Mouse (Mus musculus) layer of hippocampus, postnatal 36 days (tissue): ENCODE results near the gene Lysmd4. TPM values are rescaled to one million over a fixed set of nuclear protein-coding genes. Genes with fewer than 3 reads are reported as not detected.

Experiments used
- DNase-seq, 2 experiments: peaks; one replicate each; pipeline ENCODE4 v3.0.0; 2022
- total RNA-seq, 2 experiments: library from RNA; stranded (reverse); gene quantifications; 2 replicates each; pipeline ENCODE4 v1.2.3; 2021

Gene Lysmd4
- total RNA-seq, 2 experiments from 2014 or later, result 32.4 to 35.2 TPM

DNA sequence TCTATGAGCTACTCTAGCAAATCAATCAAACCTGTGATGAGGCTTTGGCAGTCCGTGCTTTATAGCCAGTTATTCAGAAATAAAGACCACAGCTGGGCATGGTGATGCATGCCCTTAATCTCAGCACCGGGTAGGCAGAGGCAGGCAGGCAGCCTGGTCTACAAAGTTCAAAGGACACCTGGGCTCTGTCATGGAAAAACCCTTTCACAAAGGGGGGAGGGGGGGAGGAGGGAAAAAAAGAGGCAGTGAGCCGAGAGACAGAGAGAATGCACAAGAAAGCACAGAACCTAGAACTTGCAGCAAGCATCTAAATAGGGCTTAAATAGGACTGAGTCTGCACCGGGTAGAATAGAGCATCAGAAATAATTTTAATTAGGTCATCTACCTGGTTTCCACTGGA is 130.6 kb downstream of the Lysmd4 start:
- DNase-seq, result no peak

DNA sequence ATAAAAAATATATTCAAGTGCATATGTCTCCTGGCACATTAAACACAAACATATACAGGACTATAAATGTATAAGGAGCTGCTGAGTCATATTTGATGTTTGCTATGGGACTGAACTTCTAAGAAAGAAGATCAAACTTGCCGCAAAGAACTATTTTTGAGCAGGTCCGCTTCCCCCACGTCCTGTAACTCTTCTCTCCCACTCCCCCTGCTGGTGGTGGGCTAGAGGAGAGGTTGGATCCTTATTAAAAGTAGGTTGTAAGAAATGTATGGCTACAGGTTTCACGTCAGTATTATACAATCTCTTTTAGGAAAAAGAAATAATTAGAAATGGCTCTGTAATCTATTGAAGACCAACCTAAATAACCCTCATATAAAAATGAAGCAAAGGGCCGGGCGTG is 131.3 kb downstream of the Lysmd4 start:
- no peak for DNase-seq

DNA sequence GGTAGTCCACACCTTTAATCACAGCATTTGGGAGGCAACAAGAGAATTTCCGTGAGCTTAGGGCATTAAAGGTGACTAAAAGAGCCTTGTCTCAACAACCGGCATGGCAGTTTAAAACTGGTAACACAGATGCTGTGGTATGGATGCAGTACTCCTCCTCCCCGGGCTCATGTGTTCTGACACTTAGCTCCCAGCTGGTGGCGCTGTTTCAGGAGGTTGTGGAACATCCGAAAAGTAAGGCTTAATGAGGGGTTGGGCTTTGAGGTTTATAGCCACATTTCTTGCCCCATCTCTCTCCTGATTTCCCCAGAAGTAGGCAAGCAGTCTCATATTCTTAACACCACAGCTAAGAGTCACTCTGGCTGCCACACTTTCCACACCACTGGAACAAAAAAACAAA is 133.5 kb downstream of the Lysmd4 start:
- no peak for DNase-seq

Other genes with a start within 250 kb of the Lysmd4 start
- gene Mef2a, start 150.3 kb downstream of the Lysmd4 start, total RNA-seq, result 100 to 1,000 TPM; 146 to 161 TPM